Mouse (Mus musculus) stomach, embryonic 14.5 days (tissue): ENCODE results near the gene Eef1akmt3. TPM values are rescaled to one million over a fixed set of nuclear protein-coding genes. Genes with fewer than 3 reads are reported as not detected.

Source experiments
- ATAC-seq: fragments of 200-750 bp; cut with Nextera tagmentation; 2 replicates; pipeline ENCODE4 v1.8.0; 2017; ENCODE audit warnings: low read depth, moderate TSS enrichment; ENCODE audit not compliant: insufficient number of reproducible peaks, insufficient read depth, low FRiP score
- H3K27ac ChIP-seq: fragments of 300-500 bp; sonication (generic); 2 replicates; pipeline ENCODE4 v1.5.1; 2014; ENCODE audit warnings: mild to moderate bottlenecking, low read length, moderate library complexity, mixed read lengths
- H3K27me3 ChIP-seq: fragments of 300-500 bp; sonication (generic); 2 replicates; pipeline ENCODE4 v1.6.1; 2014; ENCODE audit warnings: low read length, control low read depth, mixed read lengths; ENCODE audit not compliant: control insufficient read depth, insufficient read depth
- H3K36me3 ChIP-seq: fragments of 300-500 bp; sonication (generic); 2 replicates; pipeline ENCODE4 v1.6.1; 2014; ENCODE audit warnings: mild to moderate bottlenecking, control low read depth, low read length, moderate library complexity, mixed read lengths; ENCODE audit not compliant: control insufficient read depth, insufficient read depth
- H3K4me1 ChIP-seq: fragments of 300-500 bp; sonication (generic); 2 replicates; pipeline ENCODE4 v1.6.1; 2014; ENCODE audit warnings: low read length, control low read depth, mixed read lengths; ENCODE audit not compliant: control insufficient read depth, insufficient read depth
- H3K4me2 ChIP-seq: fragments of 300-500 bp; sonication (generic); replicated peaks from 2 replicates; pipeline ENCODE4 v1.6.1; 2014; ENCODE audit warnings: low read depth, low read length, control low read depth
- H3K4me3 ChIP-seq: fragments of 300-500 bp; sonication (generic); 2 replicates; pipeline ENCODE4 v1.5.1; 2014; ENCODE audit warnings: low read depth, low read length, control low read depth
- H3K9ac ChIP-seq: fragments of 300-500 bp; sonication (generic); replicated peaks from 2 replicates; pipeline ENCODE4 v1.6.1; 2014; ENCODE audit warnings: low read depth, mild to moderate bottlenecking, control low read depth, low read length, moderate library complexity, mixed read lengths
- H3K9me3 ChIP-seq: fragments of 300-500 bp; sonication (generic); 2 replicates; pipeline ENCODE4 v1.6.1; 2016; ENCODE audit warnings: low read depth, low read length, control low read depth; ENCODE audit not compliant: control insufficient read depth
- WGBS: fragments of 180-500 bp; shearing (Covaris S2); extraction: QIAGEN DNeasy Blood & Tissue Kit; methylation state at CpG from one replicate; pipeline ENCODE4 v1.1.7; 2014; 5-methylcytosine and 5-hydroxymethylcytosine counted together
- polyA plus RNA-seq: library from polyadenylated mRNA; unstranded; fragments of >200 nt; fragmentation: Nextera tagmentation; extraction: Ambion mirVana; gene quantifications from 2 replicates; pipeline ENCODE4 v1.2.1, GENCODE M21; 2014

Eef1akmt3 gene
- polyA plus RNA-seq, 1 experiment from 2014 or later = 1.1 TPM

GRCm38 (mm10) chr10:127080901-127081780, 39.8 kb upstream of the Eef1akmt3 start:
- peaks cover 40% of the 10 kb centered on the region for H3K27me3 ChIP-seq
- 4% methylated on average over 48 of the region's 48 CpGs for WGBS
- H3K4me1 ChIP-seq = peaks cover 22% of the 10 kb centered on the region
- no peak overlapping the region for H3K27ac ChIP-seq
- H3K4me3 ChIP-seq = peak overlapping the region; percentile 22
- no peak for ATAC-seq
- peak overlapping the region; percentile 40 for H3K4me2 ChIP-seq
- no peaks in the 10 kb centered on the region for H3K9me3 ChIP-seq
- no peaks in the 10 kb centered on the region for H3K36me3 ChIP-seq
- H3K9ac ChIP-seq = no peak overlapping the region

GRCm38 (mm10) chr10:127079665-127080391, 38.5 kb upstream of the Eef1akmt3 start:
- H3K36me3 ChIP-seq = no peaks in the 10 kb centered on the region
- no peak for ATAC-seq
- 4% methylated on average over 52 of the region's 70 CpGs for WGBS

GRCm38 (mm10) chr10:127078677-127079575, 37.6 kb upstream of the Eef1akmt3 start:
- Histone ChIP-seq H3K4me3 (peak overlapping the region; percentile 44), H3K4me1 (peaks cover 22% of the 10 kb centered on the region), H3K27ac (no peak overlapping the region), H3K9me3 (no peaks in the 10 kb centered on the region), H3K9ac (peak overlapping the region; percentile 19; the same call in 1 of the 2 replicates), H3K4me2 (peak overlapping the region; percentile 97), H3K36me3 (no peaks in the 10 kb centered on the region), H3K27me3 (peaks cover 40% of the 10 kb centered on the region)
- ATAC-seq = 0 out of 2 replicates have a peak, but pooled peaks have one; percentile 35
- WGBS = under 1% methylated on average over 30 of the region's 49 CpGs

More at GRCm38 (mm10) chr10:127079665-127080391, 38.5 kb upstream of the Eef1akmt3 start:
- H3K4me1 ChIP-seq = peaks cover 22% of the 10 kb centered on the region
- peak overlapping the region; percentile 19; the same call in 1 of the 2 replicates for H3K9ac ChIP-seq
- no peak overlapping the region for H3K27ac ChIP-seq
- peaks cover 40% of the 10 kb centered on the region for H3K27me3 ChIP-seq
- peak overlapping the region; percentile 44 for H3K4me3 ChIP-seq
- no peaks in the 10 kb centered on the region for H3K9me3 ChIP-seq
- H3K4me2 ChIP-seq = peak overlapping the region; percentile 97

GRCm38 (mm10) chr10:127078001-127078676, 36.8 kb upstream of the Eef1akmt3 start:
- ATAC-seq = no peak
- peaks cover 22% of the 10 kb centered on the region for H3K4me1 ChIP-seq

GRCm38 (mm10) chr10:127077515-127077914, 36.2 kb upstream of the Eef1akmt3 start:
- 10% methylated on average over 10 of the region's 10 CpGs for WGBS
- H3K4me3 ChIP-seq = no peak overlapping the region
- peaks cover 35% of the 10 kb centered on the region for H3K27me3 ChIP-seq
- peaks cover 22% of the 10 kb centered on the region for H3K4me1 ChIP-seq
- no peaks in the 10 kb centered on the region for H3K9me3 ChIP-seq
- no peak overlapping the region for H3K9ac ChIP-seq
- ATAC-seq = no peak
- no peak overlapping the region for H3K27ac ChIP-seq
- H3K36me3 ChIP-seq = no peaks in the 10 kb centered on the region
- H3K4me2 ChIP-seq = no peak overlapping the region

More at GRCm38 (mm10) chr10:127078001-127078676, 36.8 kb upstream of the Eef1akmt3 start:
- Histone ChIP-seq H3K36me3 (no peaks in the 10 kb centered on the region), H3K4me3 (peak overlapping the region; percentile 44; the same call in 1 of the 2 replicates), H3K9me3 (no peaks in the 10 kb centered on the region), H3K9ac (no peak overlapping the region), H3K4me2 (peak overlapping the region; percentile 97), H3K27me3 (peaks cover 40% of the 10 kb centered on the region), H3K27ac (no peak overlapping the region)
- 5% methylated on average over 12 of the region's 12 CpGs for WGBS

- 41% methylated on average over 4 of the region's 4 CpGs for WGBS
These were observed 34.8 kb upstream of the Eef1akmt3 start for GRCm38 (mm10) chr10:127076082-127076481.

GRCm38 (mm10) chr10:127075651-127076050, 34.3 kb upstream of the Eef1akmt3 start:
- Histone ChIP-seq H3K4me2 (no peak overlapping the region), H3K27ac (no peak overlapping the region), H3K4me1 (peaks cover 15% of the 10 kb centered on the region), H3K27me3 (peaks cover 28% of the 10 kb centered on the region), H3K4me3 (no peak overlapping the region), H3K36me3 (no peaks in the 10 kb centered on the region), H3K9ac (no peak overlapping the region), H3K9me3 (no peaks in the 10 kb centered on the region)
- 67% methylated on average over 8 of the region's 8 CpGs for WGBS
- ATAC-seq = no peak

More at GRCm38 (mm10) chr10:127076082-127076481, 34.8 kb upstream of the Eef1akmt3 start:
- ATAC-seq = no peak
- no peak overlapping the region for H3K4me2 ChIP-seq
- H3K4me1 ChIP-seq = peaks cover 19% of the 10 kb centered on the region
- peaks cover 32% of the 10 kb centered on the region for H3K27me3 ChIP-seq
- H3K27ac ChIP-seq = no peak overlapping the region
- no peak overlapping the region for H3K4me3 ChIP-seq
- no peaks in the 10 kb centered on the region for H3K9me3 ChIP-seq
- no peak overlapping the region for H3K9ac ChIP-seq
- H3K36me3 ChIP-seq = no peaks in the 10 kb centered on the region
